Mouse (Mus musculus) bone marrow, adult 2 months (tissue): ENCODE results near the gene Rbm34. TPM values are rescaled to one million over a fixed set of nuclear protein-coding genes. Genes with fewer than 3 reads are reported as not detected.
"Not testable (repeated sequence)": the region's sequence is repeated elsewhere in the genome, so short reads cannot be mapped to it uniquely, and the experiment has no call there.

Experiments
- H3K27ac ChIP-seq: fragments of 200-500 bp; 2 replicates; pipeline ENCODE4 v1.5.1; 2012; ENCODE audit warnings: low read depth, mild to moderate bottlenecking, control low read depth, inconsistent platforms, low read length; ENCODE audit not compliant: control insufficient read depth, poor library complexity, insufficient read depth
- H3K4me1 ChIP-seq: fragments of 200-500 bp; 2 replicates; pipeline ENCODE4 v1.6.1; 2011; ENCODE audit warnings: low read length; ENCODE audit not compliant: control insufficient read depth, insufficient read depth
- H3K4me3 ChIP-seq: fragments of 200-500 bp; replicated peaks from 2 replicates; pipeline ENCODE3; 2011; ENCODE audit warnings: mild to moderate bottlenecking, low read depth, low read length, control low read depth; ENCODE audit not compliant: control insufficient read depth
- CTCF ChIP-seq: fragments of 200-500 bp; IDR thresholded peaks from 2 replicates; pipeline ENCODE4 v1.5.1; 2011; ENCODE audit warnings: low read length, control low read depth; ENCODE audit not compliant: control insufficient read depth, insufficient read depth
- POLR2A ChIP-seq: fragments of 200-500 bp; IDR thresholded peaks from 2 replicates; pipeline ENCODE4 v1.6.1; 2011; ENCODE audit warnings: low read depth, mild to moderate bottlenecking, control low read depth, low read length, borderline replicate concordance; ENCODE audit not compliant: control insufficient read depth
- WGBS: fragments of 180-500 bp; shearing (Covaris S2); methylation state at CpG from one replicate; pipeline ENCODE4 v1.1.7; 2018; 5-methylcytosine and 5-hydroxymethylcytosine counted together
- polyA plus RNA-seq: library from polyadenylated mRNA; stranded (reverse); fragments of >200 nt; gene quantifications from 2 replicates; pipeline ENCODE4 v1.2.4, GENCODE M21; 2011; ENCODE audit warnings: low replicate concordance; ENCODE audit not compliant: missing spikeins, insufficient read depth, insufficient read length

Rbm34 gene
- polyA plus RNA-seq, 1 experiment: 17.9 TPM

- Histone ChIP-seq H3K27ac (0 out of 2 replicates have a peak overlapping the region, but pooled peaks have one; percentile 37), H3K4me3 (no peak overlapping the region), H3K4me1 (peaks cover 1% of the 10 kb centered on the region)
- WGBS: 16% methylated on average over 6 of the region's 6 CpGs
- no peak for TF ChIP-seq POLR2A
- TF ChIP-seq CTCF: no peak
Observed at GRCm38 (mm10) chr8:126920386-126920785, 50.5 kb downstream of the Rbm34 start.

GRCm38 (mm10) chr8:126919703-126920102 lies 51.2 kb downstream of the Rbm34 start:
- TF ChIP-seq CTCF: no peak
- TF ChIP-seq POLR2A: no peak
- WGBS: 84% methylated on average over 5 of the region's 5 CpGs
- H3K4me1 ChIP-seq: peaks cover 1% of the 10 kb centered on the region
- no peak overlapping the region for H3K27ac ChIP-seq
- no peak overlapping the region for H3K4me3 ChIP-seq

- WGBS: 71% methylated on average over 2 of the region's 2 CpGs
- H3K4me1 ChIP-seq: peaks cover 1% of the 10 kb centered on the region
- H3K27ac ChIP-seq: no peak overlapping the region
Observed at GRCm38 (mm10) chr8:126919255-126919654, 51.6 kb downstream of the Rbm34 start.

GRCm38 (mm10) chr8:126918356-126918755 lies 52.5 kb downstream of the Rbm34 start:
- TF ChIP-seq CTCF (no peak), POLR2A (no peak)
- H3K4me3 ChIP-seq: no peak overlapping the region
- WGBS: 88% methylated on average over 1 of the region's 1 CpGs
- H3K27ac ChIP-seq: no peak overlapping the region
- H3K4me1 ChIP-seq: peaks cover 1% of the 10 kb centered on the region

More at GRCm38 (mm10) chr8:126919255-126919654, 51.6 kb downstream of the Rbm34 start:
- TF ChIP-seq POLR2A: no peak
- TF ChIP-seq CTCF: no peak
- H3K4me3 ChIP-seq: no peak overlapping the region

GRCm38 (mm10) chr8:126917179-126917905 lies 53.5 kb downstream of the Rbm34 start:
- H3K4me3 ChIP-seq: no peak overlapping the region
- no peak for TF ChIP-seq POLR2A
- no peak for TF ChIP-seq CTCF
- peaks cover 1% of the 10 kb centered on the region; the same call in 1 of the 2 replicates for H3K4me1 ChIP-seq
- H3K27ac ChIP-seq: no peak overlapping the region
- 52% methylated on average over 6 of the region's 6 CpGs for WGBS

GRCm38 (mm10) chr8:126916611-126917010 lies 54.3 kb downstream of the Rbm34 start:
- WGBS: 82% methylated on average over 4 of the region's 4 CpGs
- Histone ChIP-seq H3K27ac (no peak overlapping the region), H3K4me3 (no peak overlapping the region), H3K4me1 (peaks cover 1% of the 10 kb centered on the region; the same call in 1 of the 2 replicates)
- TF ChIP-seq CTCF (no peak), POLR2A (no peak)

- WGBS: 66% methylated on average over 10 of the region's 10 CpGs
- peaks cover 1% of the 10 kb centered on the region; the same call in 1 of the 2 replicates for H3K4me1 ChIP-seq
- H3K4me3 ChIP-seq: no peak overlapping the region
- H3K27ac ChIP-seq: no peak overlapping the region
- TF ChIP-seq CTCF (no peak), POLR2A (no peak)
Observed at GRCm38 (mm10) chr8:126914609-126915375, 56.1 kb downstream of the Rbm34 start.

GRCm38 (mm10) chr8:126914107-126914490 lies 56.8 kb downstream of the Rbm34 start:
- 78% methylated on average over 10 of the region's 10 CpGs for WGBS

More at GRCm38 (mm10) chr8:126914107-126914490, 56.8 kb downstream of the Rbm34 start:
- not testable (repeated sequence) for H3K4me1 ChIP-seq, H3K4me3 ChIP-seq, H3K27ac ChIP-seq
